Mouse (Mus musculus) embryonic fibroblast, embryonic 13.5 days (primary cell): ENCODE results near the gene Dll1. TPM values are rescaled to one million over a fixed set of nuclear protein-coding genes. Genes with fewer than 3 reads are reported as not detected.

ENCODE experiments used
- H3K27ac ChIP-seq: 2 replicates; pipeline ENCODE4 v1.5.1; 2012; ENCODE audit warnings: low read length, control low read depth, inconsistent platforms; ENCODE audit not compliant: insufficient read depth
- H3K4me1 ChIP-seq: 2 replicates; pipeline ENCODE4 v1.6.1; 2011; ENCODE audit warnings: low read length; ENCODE audit not compliant: control insufficient read depth, insufficient read depth
- H3K4me3 ChIP-seq: 2 replicates; pipeline ENCODE4 v1.5.1; 2011; ENCODE audit warnings: mild to moderate bottlenecking, control low read depth, low read length; ENCODE audit not compliant: insufficient read depth
- CTCF ChIP-seq: IDR thresholded peaks from 2 replicates; pipeline ENCODE4 v1.5.1; 2011; ENCODE audit warnings: mild to moderate bottlenecking, control low read depth, low read length, moderate library complexity, borderline replicate concordance; ENCODE audit not compliant: insufficient read depth
- POLR2A ChIP-seq: IDR thresholded peaks from 2 replicates; pipeline ENCODE4 v1.6.1; 2011; ENCODE audit warnings: low read depth, mild to moderate bottlenecking, control low read depth, low read length, moderate library complexity
- polyA plus RNA-seq: library from polyadenylated mRNA; stranded (reverse); fragments of >200 nt; gene quantifications from 2 replicates; pipeline ENCODE4 v1.2.4, GENCODE M21; 2011; ENCODE audit warnings: low read depth; ENCODE audit not compliant: missing spikeins, insufficient read length

The Dll1 gene
- polyA plus RNA-seq, 1 experiment: 0.97 TPM

- Histone ChIP-seq H3K4me1 (no peaks in the 10 kb centered on the region), H3K4me3 (no peak overlapping the region), H3K27ac (no peak overlapping the region)
- no peak for TF ChIP-seq CTCF
- no peak for TF ChIP-seq POLR2A
Measured at GRCm38 (mm10) chr17:15409261-15409660, 32.6 kb upstream of the Dll1 start.

DNA sequence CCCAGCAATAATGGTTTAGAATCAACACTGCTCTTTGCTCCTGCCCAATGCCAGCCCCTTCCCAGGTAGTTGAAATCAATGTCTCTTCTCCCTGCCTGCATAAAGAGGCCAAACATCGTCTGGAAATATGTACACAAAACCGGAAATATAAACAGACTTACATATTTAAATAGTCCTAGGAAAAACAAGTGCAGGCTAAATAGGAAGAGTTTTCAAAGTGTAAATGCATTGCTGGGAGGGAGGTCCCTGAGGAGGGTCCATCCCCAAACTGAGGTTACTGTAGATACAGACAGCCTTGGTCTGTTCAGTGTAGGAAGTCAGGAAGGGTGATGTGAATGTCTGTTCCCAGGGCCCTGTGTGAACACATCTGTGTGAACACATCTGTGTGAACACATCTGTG lies 29.9 kb upstream of the Dll1 start:
- Histone ChIP-seq H3K27ac (no peak overlapping the region), H3K4me1 (no peaks in the 10 kb centered on the region), H3K4me3 (no peak overlapping the region)
- no peak for TF ChIP-seq POLR2A
- TF ChIP-seq CTCF: no peak

- TF ChIP-seq CTCF (no peak), POLR2A (no peak)
- H3K4me3 ChIP-seq: no peak overlapping the region
- no peaks in the 10 kb centered on the region for H3K4me1 ChIP-seq
- no peak overlapping the region for H3K27ac ChIP-seq
Measured at GRCm38 (mm10) chr17:15401716-15402115, 25.0 kb upstream of the Dll1 start.

DNA sequence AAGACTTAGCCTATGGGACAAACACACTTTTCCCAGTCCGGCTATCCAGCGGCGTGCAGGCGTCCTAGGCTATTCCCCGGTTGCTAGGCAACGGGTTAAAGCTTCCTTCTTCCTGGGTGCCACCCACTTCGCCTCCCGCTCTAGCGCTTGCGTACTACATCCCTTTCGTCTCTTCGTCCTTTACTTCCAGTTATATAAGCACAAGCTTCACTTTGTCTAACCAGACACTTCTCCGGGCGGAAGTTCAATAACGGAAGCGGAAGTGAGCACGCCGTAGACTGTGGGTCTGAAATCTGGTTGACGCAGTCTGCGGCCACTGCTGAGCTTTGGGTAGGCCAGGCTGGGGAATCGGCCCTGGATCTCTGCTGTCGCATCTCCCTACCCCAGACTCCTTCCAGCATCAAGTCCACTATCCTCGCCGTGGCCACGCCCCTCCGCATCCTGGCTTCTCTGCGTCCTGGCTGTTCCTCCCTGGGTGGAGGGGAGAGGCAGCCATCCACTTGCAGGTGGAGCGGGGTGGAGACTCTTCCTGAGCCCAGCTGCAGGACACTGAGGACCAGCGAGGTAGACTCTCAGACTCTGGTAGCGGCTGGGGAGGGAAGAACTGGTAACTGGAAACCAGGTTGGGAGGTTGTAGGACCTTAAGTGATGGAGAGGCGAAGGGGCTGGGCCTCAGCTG lies 19.5 kb upstream of the Dll1 start, which contains the start of gene Fam120b:
Fam120b (plus strand) TSS at position 206 of the 679 bp plus-strand sequence.
- peak within 1 kb of the TSS; percentile 74 for H3K4me3 ChIP-seq
- TF ChIP-seq CTCF (no peak), POLR2A (peak; percentile 94)
- H3K27ac ChIP-seq: peak within 1 kb of the TSS; percentile 10
- H3K4me1 ChIP-seq: no peaks in the 10 kb centered on the region

- no peak overlapping the region for H3K27ac ChIP-seq
- H3K4me1 ChIP-seq: no peaks in the 10 kb centered on the region
- TF ChIP-seq POLR2A: no peak
- TF ChIP-seq CTCF: no peak
- H3K4me3 ChIP-seq: no peak overlapping the region
Measured at GRCm38 (mm10) chr17:15389356-15389755, 12.7 kb upstream of the Dll1 start.

DNA sequence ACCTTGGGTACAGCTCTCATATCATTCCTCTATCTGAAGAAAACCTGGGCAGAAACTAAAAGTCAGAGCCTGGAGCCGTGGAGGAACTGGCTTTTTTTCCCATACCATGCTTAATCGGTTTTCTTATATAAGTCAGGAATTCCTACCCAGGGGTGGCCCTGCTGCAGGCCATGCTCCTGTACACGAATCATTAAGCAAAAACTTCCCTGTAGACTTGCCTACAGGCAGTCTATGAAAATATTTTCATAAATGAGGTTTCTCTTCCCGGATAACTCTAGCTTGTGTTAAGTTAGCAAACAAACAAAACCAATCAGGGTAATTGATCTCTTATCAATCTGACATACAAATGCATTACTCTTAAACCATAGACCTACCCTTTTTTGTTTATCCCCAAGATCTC lies 12.2 kb upstream of the Dll1 start:
- H3K4me1 ChIP-seq: no peaks in the 10 kb centered on the region
- TF ChIP-seq CTCF (no peak), POLR2A (no peak)
- H3K27ac ChIP-seq: no peak overlapping the region
- no peak overlapping the region for H3K4me3 ChIP-seq

DNA sequence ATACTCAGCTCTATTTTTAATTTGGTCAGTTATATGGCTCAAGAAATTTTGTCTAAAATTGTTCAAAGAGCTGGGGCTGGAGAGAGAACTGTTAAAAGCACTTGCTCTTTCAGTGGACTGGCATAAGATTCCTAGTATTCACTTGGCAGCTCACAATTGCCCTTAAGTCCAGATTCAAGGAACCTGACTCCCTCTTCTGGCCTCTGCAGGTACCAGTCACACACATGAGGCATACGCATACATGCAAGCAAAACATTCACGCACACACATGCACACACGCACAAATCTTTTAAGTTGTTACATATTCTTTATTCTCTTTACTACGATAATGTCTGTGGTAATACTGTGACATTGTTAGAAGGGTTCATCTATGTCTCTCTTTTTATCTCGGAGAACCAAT lies 6.7 kb upstream of the Dll1 start:
- H3K27ac ChIP-seq: no peak overlapping the region
- TF ChIP-seq POLR2A: no peak
- TF ChIP-seq CTCF: 0 out of 2 replicates have a peak, but pooled peaks have one; percentile 7

GRCm38 (mm10) chr17:15381869-15382660 lies 5.4 kb upstream of the Dll1 start:
- Histone ChIP-seq H3K4me3 (no peak overlapping the region), H3K4me1 (peaks cover 3% of the 10 kb centered on the region; the same call in 1 of the 2 replicates), H3K27ac (no peak overlapping the region)
- TF ChIP-seq POLR2A (no peak), CTCF (no peak)

More for the DNA sequence above, 6.7 kb upstream of the Dll1 start:
- Histone ChIP-seq H3K4me3 (no peak overlapping the region), H3K4me1 (no peaks in the 10 kb centered on the region)

DNA sequence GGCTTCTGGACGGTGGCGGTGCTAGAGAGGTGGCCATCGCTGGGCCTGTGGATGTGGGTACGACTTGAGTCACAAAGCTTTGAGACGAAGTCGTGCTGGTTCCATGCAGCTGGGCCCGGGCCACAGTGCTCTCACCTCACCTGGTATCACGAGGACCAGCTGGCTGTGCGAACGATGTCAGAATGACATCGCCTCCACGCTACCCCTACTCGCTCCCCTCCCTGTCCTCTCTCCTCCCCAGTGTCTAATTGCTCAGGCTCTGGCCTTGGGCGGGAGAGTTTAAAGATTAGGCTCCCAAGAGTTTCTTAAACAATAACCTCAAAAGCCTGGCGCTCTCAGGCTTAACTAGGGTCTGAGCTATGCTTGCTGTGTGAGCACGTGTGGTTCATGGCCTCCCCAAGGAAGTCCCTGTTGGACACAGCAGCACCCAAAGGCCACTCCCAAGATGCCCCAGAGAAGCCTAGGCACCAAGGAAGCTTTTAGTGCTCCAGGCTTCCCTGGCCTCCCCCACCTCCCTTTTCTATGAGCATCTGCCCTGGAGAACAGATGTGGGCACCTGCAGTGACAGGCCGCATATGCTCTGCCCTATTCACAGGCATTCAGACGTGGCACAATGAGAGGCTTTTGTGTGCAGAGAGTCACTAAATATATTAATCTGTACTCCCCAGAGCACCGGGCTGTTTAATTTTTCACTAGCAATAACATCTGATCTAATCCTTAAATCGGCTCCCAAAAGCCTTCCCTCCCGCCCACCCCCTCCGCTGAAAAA lies 4.6 kb upstream of the Dll1 start:
- H3K4me3 ChIP-seq: no peak overlapping the region
- no peak overlapping the region for H3K27ac ChIP-seq
- H3K4me1 ChIP-seq: peaks cover 3% of the 10 kb centered on the region; the same call in 1 of the 2 replicates
- TF ChIP-seq CTCF: no peak
- TF ChIP-seq POLR2A: no peak

DNA sequence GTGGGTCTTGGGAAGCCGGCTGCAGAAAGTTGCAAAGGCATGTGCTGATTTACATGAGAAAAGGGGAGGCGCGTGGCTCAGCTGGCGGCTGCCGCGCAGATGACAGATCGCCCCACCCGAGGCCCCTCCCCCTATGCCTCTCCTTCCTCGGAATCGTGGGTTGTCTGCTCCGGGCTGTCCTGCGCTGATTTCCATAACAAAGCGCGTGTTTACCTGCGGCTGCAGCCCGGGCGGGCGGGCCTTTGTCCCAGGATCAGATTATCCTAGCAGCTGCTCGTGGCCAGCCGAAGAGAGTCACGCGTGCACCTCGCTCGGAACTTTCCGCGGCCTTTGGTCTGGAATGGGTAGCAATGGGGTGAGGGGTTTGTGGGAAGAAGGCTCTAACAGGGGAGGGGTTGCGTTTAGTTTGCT lies 4.0 kb upstream of the Dll1 start:
- peak overlapping the region; percentile 27 for H3K4me3 ChIP-seq
- peaks cover 3% of the 10 kb centered on the region; the same call in 1 of the 2 replicates for H3K4me1 ChIP-seq
- TF ChIP-seq POLR2A: no peak
- no peak for TF ChIP-seq CTCF
- no peak overlapping the region for H3K27ac ChIP-seq
